Mouse (Mus musculus): ENCODE data around the gene 2410137M14Rik. TPM values are rescaled to one million over a fixed set of nuclear protein-coding genes. Genes with fewer than 3 reads are reported as not detected.
"Not testable (repeated sequence)": the region's sequence is repeated elsewhere in the genome, so short reads cannot be mapped to it uniquely, and the experiment has no call there.

The 2410137M14Rik gene
- polyA plus RNA-seq, 1 experiment from 2014 or later: 0.36 TPM

GRCm38 (mm10) chr17:36997033-36997735 lies 16.1 kb upstream of the 2410137M14Rik start:
- Histone ChIP-seq H3K27me3 (replicated peaks; ENCODE audit: control insufficient read depth, insufficient read depth, low read length) (no peaks in the 10 kb centered on the region), H3K9me3 (ENCODE audit: control insufficient read depth, low read length) (no peaks in the 10 kb centered on the region), H3K27ac (ENCODE audit: low read depth, low read length) (no peak overlapping the region), H3K36me3 (ENCODE audit: control insufficient read depth, insufficient read depth, low read length) (no peaks in the 10 kb centered on the region), H3K4me2 (ENCODE audit: low read length) (no peak overlapping the region), H3K9ac (ENCODE audit: low read depth, low read length) (no peak overlapping the region), H3K4me1 (ENCODE audit: control insufficient read depth, insufficient read depth, low read depth, low read length) (no peaks in the 10 kb centered on the region; the same call in 1 of the 2 replicates), H3K4me3 (ENCODE audit: low read length) (no peak overlapping the region)
- no peak for ATAC-seq
- 33% methylated on average over 7 of the region's 7 CpGs for WGBS

GRCm38 (mm10) chr17:36995448-36995847 lies 14.4 kb upstream of the 2410137M14Rik start:
- no peak overlapping the region for H3K4me2 ChIP-seq (ENCODE audit: low read length)
- WGBS: 68% methylated on average over 3 of the region's 3 CpGs
- H3K4me3 ChIP-seq (ENCODE audit: low read length): no peak overlapping the region
- H3K36me3 ChIP-seq (ENCODE audit: control insufficient read depth, insufficient read depth, low read length): no peaks in the 10 kb centered on the region
- H3K9me3 ChIP-seq (ENCODE audit: control insufficient read depth, low read length): no peaks in the 10 kb centered on the region
- no peak overlapping the region for H3K27ac ChIP-seq (ENCODE audit: low read depth, low read length)
- no peak overlapping the region for H3K9ac ChIP-seq (ENCODE audit: low read depth, low read length)
- ATAC-seq: no peak
- no peaks in the 10 kb centered on the region for H3K4me1 ChIP-seq (ENCODE audit: control insufficient read depth, insufficient read depth, low read depth, low read length)
- H3K27me3 ChIP-seq (replicated peaks; ENCODE audit: control insufficient read depth, insufficient read depth, low read length): no peaks in the 10 kb centered on the region

GRCm38 (mm10) chr17:36994528-36994927 lies 13.5 kb upstream of the 2410137M14Rik start:
- Histone ChIP-seq H3K27ac (ENCODE audit: low read depth, low read length) (no peak overlapping the region), H3K36me3 (ENCODE audit: control insufficient read depth, insufficient read depth, low read length) (no peaks in the 10 kb centered on the region), H3K27me3 (replicated peaks; ENCODE audit: control insufficient read depth, insufficient read depth, low read length) (no peaks in the 10 kb centered on the region), H3K4me3 (ENCODE audit: low read length) (no peak overlapping the region), H3K9ac (ENCODE audit: low read depth, low read length) (no peak overlapping the region), H3K4me1 (ENCODE audit: control insufficient read depth, insufficient read depth, low read depth, low read length) (no peaks in the 10 kb centered on the region), H3K4me2 (ENCODE audit: low read length) (no peak overlapping the region), H3K9me3 (ENCODE audit: control insufficient read depth, low read length) (no peaks in the 10 kb centered on the region)
- no peak for ATAC-seq
- WGBS: 80% methylated on average over 2 of the region's 2 CpGs

DNA sequence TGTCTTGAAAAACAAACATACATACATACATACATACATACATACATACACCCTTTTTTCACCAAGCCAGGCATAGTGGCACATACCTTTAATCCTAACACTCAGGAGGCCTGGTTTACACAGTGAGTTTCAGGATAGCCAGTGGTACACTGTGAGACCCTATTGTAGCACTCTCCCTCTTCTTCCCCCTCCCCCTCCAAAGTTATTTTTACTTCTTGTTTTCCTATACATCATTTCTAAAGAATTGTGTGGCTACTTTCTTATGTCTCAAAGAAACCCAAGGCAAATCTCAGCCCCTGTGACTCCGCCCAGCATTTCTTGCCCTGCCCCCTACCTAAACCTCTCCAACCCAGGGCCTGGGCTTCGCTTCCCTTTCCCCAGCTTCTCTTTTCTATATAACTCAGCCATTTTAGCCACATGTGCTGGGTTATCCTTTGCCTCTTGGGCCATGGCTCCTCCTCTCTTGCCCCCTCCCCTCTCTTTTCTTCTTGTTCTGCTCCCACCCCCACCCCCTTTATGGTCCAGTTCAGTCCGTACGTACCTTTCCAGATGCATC lies 12.8 kb upstream of the 2410137M14Rik start:
- H3K27ac ChIP-seq (ENCODE audit: low read depth, low read length): no peak overlapping the region
- H3K36me3 ChIP-seq (ENCODE audit: control insufficient read depth, insufficient read depth, low read length): no peaks in the 10 kb centered on the region
- 0 out of 2 replicates have a peak, but pooled peaks cover 2% of the 10 kb centered on the region for H3K27me3 ChIP-seq (replicated peaks; ENCODE audit: control insufficient read depth, insufficient read depth, low read length)
- H3K4me3 ChIP-seq (ENCODE audit: low read length): no peak overlapping the region
- H3K4me2 ChIP-seq (ENCODE audit: low read length): no peak overlapping the region
- no peaks in the 10 kb centered on the region for H3K4me1 ChIP-seq (ENCODE audit: control insufficient read depth, insufficient read depth, low read depth, low read length)
- WGBS: 92% methylated on average over 4 of the region's 4 CpGs
- ATAC-seq: no peak
- H3K9me3 ChIP-seq (ENCODE audit: control insufficient read depth, low read length): no peaks in the 10 kb centered on the region
- no peak overlapping the region for H3K9ac ChIP-seq (ENCODE audit: low read depth, low read length)

GRCm38 (mm10) chr17:36992336-36993104 lies 11.5 kb upstream of the 2410137M14Rik start:
- H3K27me3 ChIP-seq (replicated peaks; ENCODE audit: control insufficient read depth, insufficient read depth, low read length): peaks cover 2% of the 10 kb centered on the region; the same call in 1 of the 2 replicates
- H3K9me3 ChIP-seq (ENCODE audit: control insufficient read depth, low read length): no peaks in the 10 kb centered on the region
- H3K9ac ChIP-seq (ENCODE audit: low read depth, low read length): no peak overlapping the region
- ATAC-seq: no peak
- no peaks in the 10 kb centered on the region for H3K36me3 ChIP-seq (ENCODE audit: control insufficient read depth, insufficient read depth, low read length)
- WGBS: 78% methylated on average over 3 of the region's 3 CpGs
- H3K4me2 ChIP-seq (ENCODE audit: low read length): no peak overlapping the region
- no peak overlapping the region for H3K4me3 ChIP-seq (ENCODE audit: low read length)
- H3K4me1 ChIP-seq (ENCODE audit: control insufficient read depth, insufficient read depth, low read depth, low read length): no peaks in the 10 kb centered on the region
- H3K27ac ChIP-seq (ENCODE audit: low read depth, low read length): no peak overlapping the region

- H3K4me2 ChIP-seq (ENCODE audit: low read length); ATAC-seq; H3K27me3 ChIP-seq (replicated peaks; ENCODE audit: control insufficient read depth, insufficient read depth, low read length); H3K4me3 ChIP-seq (ENCODE audit: low read length); H3K9ac ChIP-seq (ENCODE audit: low read depth, low read length); H3K36me3 ChIP-seq (ENCODE audit: control insufficient read depth, insufficient read depth, low read length); H3K4me1 ChIP-seq (ENCODE audit: control insufficient read depth, insufficient read depth, low read depth, low read length); H3K9me3 ChIP-seq (ENCODE audit: control insufficient read depth, low read length); H3K27ac ChIP-seq (ENCODE audit: low read depth, low read length): not testable (repeated sequence)
- 95% methylated on average over 6 of the region's 6 CpGs for WGBS
Measured at GRCm38 (mm10) chr17:36990630-36991029, 9.6 kb upstream of the 2410137M14Rik start.

DNA sequence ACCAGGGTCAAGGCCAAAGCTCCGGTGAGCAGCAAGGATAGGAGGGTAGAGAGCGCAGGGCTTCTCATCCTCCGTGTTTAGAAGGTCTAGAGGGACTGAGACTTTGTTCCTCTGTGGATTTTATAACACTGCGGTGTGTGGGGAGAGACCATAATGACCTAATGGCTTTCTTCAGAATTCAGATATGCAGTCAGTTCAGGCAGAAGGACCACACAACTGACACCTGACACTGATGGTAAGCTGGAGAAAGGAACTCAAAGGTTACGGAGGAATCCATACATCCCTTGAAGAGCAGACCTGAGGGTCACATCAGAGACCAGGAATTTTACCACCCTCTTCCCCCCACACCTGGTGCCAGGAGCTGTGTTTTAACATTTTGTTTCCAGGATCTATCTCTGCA lies 8.4 kb upstream of the 2410137M14Rik start, which contains the start of gene H2-M5:
Gene H2-M5 (minus strand): TSS at position 101 of the 400 bp plus-strand sequence.
- H3K27me3 ChIP-seq (replicated peaks; ENCODE audit: control insufficient read depth, insufficient read depth, low read length): peaks cover 2% of the 10 kb centered on the region; the same call in 1 of the 2 replicates
- H3K4me1 ChIP-seq (ENCODE audit: control insufficient read depth, insufficient read depth, low read depth, low read length): no peaks in the 10 kb centered on the region
- 23% methylated on average over 5 of the region's 5 CpGs for WGBS
- no peak within 1 kb of the TSS for H3K27ac ChIP-seq (ENCODE audit: low read depth, low read length)
- no peaks in the 10 kb centered on the region for H3K36me3 ChIP-seq (ENCODE audit: control insufficient read depth, insufficient read depth, low read length)
- H3K4me3 ChIP-seq (ENCODE audit: low read length): peak within 1 kb of the TSS; percentile 6; the same call in 1 of the 2 replicates
- peak within 1 kb of the TSS; percentile 16; the same call in 1 of the 2 replicates for H3K4me2 ChIP-seq (ENCODE audit: low read length)
- no peak for ATAC-seq
- H3K9me3 ChIP-seq (ENCODE audit: control insufficient read depth, low read length): no peaks in the 10 kb centered on the region
- H3K9ac ChIP-seq (ENCODE audit: low read depth, low read length): no peak within 1 kb of the TSS

GRCm38 (mm10) chr17:36988475-36988874 lies 7.4 kb upstream of the 2410137M14Rik start:
- peak overlapping the region; percentile 6; the same call in 1 of the 2 replicates for H3K4me3 ChIP-seq (ENCODE audit: low read length)
- no peak overlapping the region for H3K27ac ChIP-seq (ENCODE audit: low read depth, low read length)
- H3K9me3 ChIP-seq (ENCODE audit: control insufficient read depth, low read length): no peaks in the 10 kb centered on the region
- no peaks in the 10 kb centered on the region for H3K36me3 ChIP-seq (ENCODE audit: control insufficient read depth, insufficient read depth, low read length)
- peaks cover 2% of the 10 kb centered on the region; the same call in 1 of the 2 replicates for H3K27me3 ChIP-seq (replicated peaks; ENCODE audit: control insufficient read depth, insufficient read depth, low read length)
- H3K4me2 ChIP-seq (ENCODE audit: low read length): peak overlapping the region; percentile 16; the same call in 1 of the 2 replicates
- no peak overlapping the region for H3K9ac ChIP-seq (ENCODE audit: low read depth, low read length)
- WGBS: 7% methylated on average over 24 of the region's 24 CpGs
- ATAC-seq: peak; percentile 69
- no peaks in the 10 kb centered on the region for H3K4me1 ChIP-seq (ENCODE audit: control insufficient read depth, insufficient read depth, low read depth, low read length)

Data from hindbrain, embryonic 16.5 days (tissue).